Mouse (Mus musculus) CH12.LX (cell line): ENCODE data around the gene Acaa1a. TPM values are rescaled to one million over a fixed set of nuclear protein-coding genes. Genes with fewer than 3 reads are reported as not detected.

Experiments
- DNase-seq: peaks from one replicate; pipeline ENCODE4 v3.0.0-alpha.2; 2013; ENCODE audit errors: extremely low read depth
- H3K27ac ChIP-seq: 2 replicates; pipeline ENCODE4 v1.5.1; 2012; ENCODE audit warnings: low read depth, mild to moderate bottlenecking, control low read depth, moderate library complexity; ENCODE audit not compliant: insufficient read depth
- H3K27me3 ChIP-seq: replicated peaks from 2 replicates; pipeline ENCODE3; 2012; ENCODE audit warnings: inconsistent platforms
- H3K36me3 ChIP-seq, 2 experiments: replicated peaks in 1 of 2; 2 replicates each; pipeline versions ENCODE3 to v1.6.1; 2012; ENCODE audit warnings: inconsistent platforms in 1 of 2, low read length in 1 of 2, mild to moderate bottlenecking in 1 of 2, mixed read lengths in 1 of 2, moderate library complexity in 1 of 2; ENCODE audit not compliant: control insufficient read depth in 1 of 2, insufficient read depth in 1 of 2
- H3K4me1 ChIP-seq, 2 experiments: 2 replicates each; pipeline ENCODE4 v1.6.1; 2012; ENCODE audit warnings: inconsistent platforms in 1 of 2, moderate library complexity in 1 of 2; ENCODE audit not compliant: insufficient read depth in 2 of 2, control insufficient read depth in 1 of 2
- H3K4me2 ChIP-seq: 2 replicates; pipeline ENCODE4 v1.6.1; 2012; ENCODE audit warnings: low read depth, mild to moderate bottlenecking, control low read depth; ENCODE audit not compliant: poor library complexity, insufficient read depth, severe bottlenecking
- H3K4me3 ChIP-seq, 3 experiments: fragments of 150-350 bp in 1 of 3; sonication (generic) in 1 of 3; replicated peaks in 1 of 3; 2 replicates each; pipeline versions ENCODE3 to v1.5.1; 2011 to 2012; ENCODE audit warnings: low read depth in 2 of 3, low read length in 2 of 3, mild to moderate bottlenecking in 2 of 3, moderate library complexity in 2 of 3, control low read depth in 1 of 3, improper control_type of control experiment in 1 of 3, inconsistent platforms in 1 of 3, mixed read lengths in 1 of 3; ENCODE audit not compliant: poor library complexity in 1 of 3
- H3K79me2 ChIP-seq: replicated peaks from 2 replicates; pipeline ENCODE4 v1.6.1; 2012; ENCODE audit warnings: mild to moderate bottlenecking, moderate library complexity; ENCODE audit not compliant: control insufficient read depth, poor library complexity, insufficient read depth, severe bottlenecking; ENCODE audit errors: extremely low read depth
- H3K9ac ChIP-seq: 2 replicates; pipeline ENCODE4 v1.6.1; 2012; ENCODE audit warnings: low read depth, mild to moderate bottlenecking, control low read depth, moderate library complexity; ENCODE audit not compliant: insufficient read depth
- H3K9me3 ChIP-seq: replicated peaks from 2 replicates; pipeline ENCODE3; 2012; ENCODE audit warnings: low read length, inconsistent platforms, mixed read lengths
- CTCF ChIP-seq, 2 experiments: IDR thresholded peaks in 1 of 2; conservative IDR thresholded peaks in 1 of 2; 2 replicates each; pipeline ENCODE4 v1.5.1; 2011 to 2012; ENCODE audit warnings: low read depth in 2 of 2, low read length in 2 of 2, improper control_type of control experiment in 1 of 2, inconsistent platforms in 1 of 2, mild to moderate bottlenecking in 1 of 2, moderate library complexity in 1 of 2
- E2F4 ChIP-seq: IDR thresholded peaks from 2 replicates; pipeline ENCODE4 v1.6.1; 2011; ENCODE audit warnings: low read depth, low read length, improper control_type of control experiment; ENCODE audit not compliant: insufficient replicate concordance
- EP300 ChIP-seq: IDR thresholded peaks from 2 replicates; pipeline ENCODE4 v1.6.1; 2011; ENCODE audit warnings: low read length, improper control_type of control experiment
- HCFC1 ChIP-seq: IDR thresholded peaks from 2 replicates; pipeline ENCODE4 v1.6.1; 2012; ENCODE audit warnings: low read depth, mild to moderate bottlenecking, inconsistent platforms, low read length, improper control_type of control experiment
- IRF4 ChIP-seq: IDR thresholded peaks from 2 replicates; pipeline ENCODE4 v1.6.1; 2014; ENCODE audit warnings: low read depth, mild to moderate bottlenecking, inconsistent platforms, low read length, improper control_type of control experiment
- JUN ChIP-seq: IDR thresholded peaks from 2 replicates; pipeline ENCODE4 v1.6.1; 2011; ENCODE audit warnings: low read depth, mild to moderate bottlenecking, low read length, improper control_type of control experiment, moderate library complexity; ENCODE audit not compliant: insufficient read depth
- JUND ChIP-seq: conservative IDR thresholded peaks from 2 replicates; pipeline ENCODE4 v1.6.1; 2011; ENCODE audit warnings: low read depth, low read length, improper control_type of control experiment
- MAFK ChIP-seq: IDR thresholded peaks from 2 replicates; pipeline ENCODE4 v1.6.1; 2011; ENCODE audit warnings: low read length, improper control_type of control experiment; ENCODE audit not compliant: insufficient replicate concordance
- MAX ChIP-seq: IDR thresholded peaks from 2 replicates; pipeline ENCODE4 v1.6.1; 2011; ENCODE audit warnings: low read length, improper control_type of control experiment
- MAZ ChIP-seq: IDR thresholded peaks from 2 replicates; pipeline ENCODE4 v1.6.1; 2012; ENCODE audit warnings: low read depth, mild to moderate bottlenecking, inconsistent platforms, low read length, improper control_type of control experiment, moderate library complexity
- MYC ChIP-seq: IDR thresholded peaks from 2 replicates; pipeline ENCODE4 v1.6.1; 2011; ENCODE audit warnings: low read depth, mild to moderate bottlenecking, improper control_type of control experiment, low read length
- NELFE ChIP-seq: IDR thresholded peaks from 2 replicates; pipeline ENCODE4 v1.6.1; 2011; ENCODE audit warnings: low read depth, low read length, improper control_type of control experiment
- NRF1 ChIP-seq: IDR thresholded peaks from 2 replicates; pipeline ENCODE4 v1.6.1; 2014; ENCODE audit warnings: low read depth, mild to moderate bottlenecking, inconsistent platforms, low read length, improper control_type of control experiment, moderate library complexity
- PAX5 ChIP-seq: IDR thresholded peaks from 2 replicates; pipeline ENCODE4 v1.6.1; 2012; ENCODE audit warnings: low read length, inconsistent platforms, mixed read lengths
- POLR2A ChIP-seq: IDR thresholded peaks from 2 replicates; pipeline ENCODE4 v1.6.1; 2011; ENCODE audit warnings: low read depth, mild to moderate bottlenecking, improper control_type of control experiment, low read length
- RCOR1 ChIP-seq: conservative IDR thresholded peaks from 2 replicates; pipeline ENCODE4 v1.6.1; 2012; ENCODE audit warnings: low read depth, mild to moderate bottlenecking, inconsistent platforms, low read length, improper control_type of control experiment
- SIN3A ChIP-seq: IDR thresholded peaks from 2 replicates; pipeline ENCODE4 v1.6.1; 2012; ENCODE audit warnings: low read length, improper control_type of control experiment, inconsistent platforms
- SMC3 ChIP-seq: IDR thresholded peaks from 2 replicates; pipeline ENCODE4 v1.6.1; 2011; ENCODE audit warnings: low read depth, low read length, improper control_type of control experiment
- USF1 ChIP-seq: IDR thresholded peaks from 2 replicates; pipeline ENCODE4 v1.6.1; 2014; ENCODE audit warnings: low read depth, mild to moderate bottlenecking, inconsistent platforms, low read length, improper control_type of control experiment
- USF2 ChIP-seq: conservative IDR thresholded peaks from 2 replicates; pipeline ENCODE4 v1.6.1; 2011; ENCODE audit warnings: low read depth, low read length, improper control_type of control experiment
- ZC3H11A ChIP-seq: IDR thresholded peaks from 2 replicates; pipeline ENCODE4 v1.6.1; 2012; ENCODE audit warnings: low read depth, mild to moderate bottlenecking, inconsistent platforms, low read length, improper control_type of control experiment
- dilution Hi-C: fragments of 300-500 bp; cut with MboI; formaldehyde crosslinking; loops from 2 replicates; pipeline ENCODE4 v1.14.3; 2020; ENCODE audit warnings: low sequenced_read_pairs; ENCODE audit not compliant: extremely low pct_unique_long_range_greater_than_20kb, extremely low pct_ligation_motif_present
- in situ Hi-C: fragments of 300-500 bp; cut with MboI; formaldehyde crosslinking; loops from 3 replicates; pipeline ENCODE4 v1.14.3; 2019; ENCODE audit warnings: low sequenced_read_pairs, low pct_ligation_motif_present, low pct_unique_long_range_greater_than_20kb, mixed read lengths
- polyA plus RNA-seq: library from polyadenylated mRNA; unstranded; fragments of >175 nt; gene quantifications from 2 replicates; pipeline ENCODE4 v1.2.1, GENCODE M21; 2012; ENCODE audit warnings: low read depth; ENCODE audit not compliant: insufficient read length
- total RNA-seq, 2 experiments: library from RNA; depleted of rRNA; stranded (reverse); fragments of 300-350 nt in 1 of 2; fragments of >200 nt in 1 of 2; gene quantifications; 2 replicates each; pipeline ENCODE4 v1.2.3; 2012 to 2014

Gene Acaa1a
- total and polyA plus RNA-seq, 3 experiments: 22.4 to 57.8 (median 24.4) TPM

DNA sequence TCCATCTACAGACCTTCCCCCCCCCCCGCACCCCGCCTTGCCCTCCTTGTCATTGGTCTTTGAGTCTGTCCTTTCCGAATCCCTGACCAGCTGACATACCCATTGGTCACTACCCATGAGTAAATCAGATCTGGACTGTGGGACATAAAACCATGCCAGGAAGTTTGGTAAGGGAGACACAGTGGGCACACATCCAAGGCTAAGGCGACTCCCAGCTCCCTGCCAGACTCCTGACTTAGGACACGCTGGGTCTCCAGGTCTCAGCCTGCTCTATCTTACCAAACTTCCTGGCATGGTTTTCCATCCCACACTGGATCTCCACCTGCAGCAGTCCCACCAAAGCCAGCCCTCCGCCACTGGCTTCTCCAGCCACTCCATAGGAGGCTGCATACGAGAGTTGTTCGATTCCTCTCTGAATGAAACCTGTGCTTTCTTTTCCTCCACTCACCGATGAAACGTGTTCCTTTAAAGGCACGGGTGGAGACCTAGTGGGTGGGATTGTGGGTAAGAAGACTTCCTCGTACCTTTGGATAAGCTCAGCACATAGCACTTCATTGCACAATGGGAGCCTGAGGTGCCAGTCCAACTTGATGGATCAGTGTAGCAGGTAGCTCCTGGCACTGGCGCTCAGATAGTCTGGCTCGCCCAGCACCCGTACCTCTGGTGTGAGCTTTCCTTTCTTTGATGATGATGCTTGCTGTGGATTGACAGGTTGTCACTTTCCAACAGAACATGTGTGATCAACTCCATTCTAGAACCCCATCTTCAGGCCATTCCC, 9.1 kb upstream of the Acaa1a start:
- dilution Hi-C loops: no loop called here
- Histone ChIP-seq H3K9me3 (no peaks in the 10 kb centered on the region), H3K4me3 (no peak overlapping the region)
- in situ Hi-C loops: no loop called here
- no peak for TF ChIP-seq USF1
- no peak for TF ChIP-seq MAZ
- no peak for TF ChIP-seq JUND
- no peak for TF ChIP-seq MAX
- no peak for TF ChIP-seq E2F4
- TF ChIP-seq, all 38 proteins: peak for 0
- H3K27me3 ChIP-seq: no peaks in the 10 kb centered on the region
- peaks cover 0 to 20% of the 10 kb centered on the region in 2 experiments; a peak in 2 of 4 replicates for H3K4me1 ChIP-seq
- peaks cover 0 to 7% of the 10 kb centered on the region in 2 experiments for H3K36me3 ChIP-seq
- H3K4me2 ChIP-seq: no peak overlapping the region
- no peaks in the 10 kb centered on the region for H3K79me2 ChIP-seq
- no peak overlapping the region for H3K27ac ChIP-seq
- no peak overlapping the region for H3K9ac ChIP-seq
- DNase-seq: no peak

DNA sequence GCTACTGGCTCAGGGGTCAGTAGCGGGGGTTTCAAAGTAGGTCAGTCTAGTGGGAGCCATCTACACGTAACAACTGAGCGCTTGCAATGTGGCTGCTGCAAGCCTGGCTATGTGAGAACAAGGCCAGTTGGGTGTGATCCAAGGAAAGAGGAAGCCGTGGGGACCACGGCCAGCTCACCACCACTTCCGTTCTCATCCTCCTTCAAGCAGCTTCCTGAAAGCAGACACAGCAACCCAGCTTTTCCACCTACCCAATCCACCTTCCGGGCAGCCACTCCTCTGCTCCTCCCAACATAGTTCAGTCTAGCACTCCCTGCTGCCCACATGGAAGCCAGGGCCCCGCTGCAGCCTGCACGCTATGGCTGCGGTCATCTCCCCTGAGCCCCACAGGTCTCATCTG, 5.2 kb upstream of the Acaa1a start:
- H3K4me1 ChIP-seq: peaks cover 2 to 41% of the 10 kb centered on the region in 2 experiments; a peak in 3 of 4 replicates
- H3K27ac ChIP-seq: no peak overlapping the region
- no peaks in the 10 kb centered on the region for H3K27me3 ChIP-seq
- DNase-seq: no peak
- peaks cover 18 to 37% of the 10 kb centered on the region in 2 experiments for H3K36me3 ChIP-seq
- no peak for TF ChIP-seq USF2
- dilution Hi-C loops: no loop called here
- H3K9me3 ChIP-seq: no peaks in the 10 kb centered on the region
- in situ Hi-C loops: no loop called here
- H3K4me2 ChIP-seq: no peak overlapping the region
- H3K79me2 ChIP-seq: no peaks in the 10 kb centered on the region; the same call in 1 of the 2 replicates
- H3K4me3 ChIP-seq: no peak overlapping the region
- no peak overlapping the region for H3K9ac ChIP-seq

DNA sequence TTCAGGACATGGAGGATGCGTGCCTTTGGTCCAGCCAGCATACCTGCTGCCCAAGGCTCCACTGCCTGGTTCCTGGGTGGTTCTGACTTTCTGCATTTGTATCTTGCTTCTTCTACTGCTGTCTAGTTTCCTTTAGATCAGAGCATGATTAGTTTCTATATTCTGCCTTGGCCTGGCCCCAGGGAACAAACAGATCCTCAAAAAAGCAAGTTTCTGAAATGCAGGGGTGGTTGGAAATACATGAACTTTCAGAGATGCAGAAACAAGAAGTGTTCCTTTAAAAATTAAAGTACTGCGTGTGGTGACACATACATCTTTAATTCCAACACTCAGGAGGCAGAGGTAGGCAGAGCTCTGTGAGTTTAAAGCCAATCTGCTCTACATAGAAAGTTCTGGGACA, 4.6 kb upstream of the Acaa1a start:
- dilution Hi-C loops: no loop called here
- Histone ChIP-seq H3K79me2 (no peaks in the 10 kb centered on the region; the same call in 1 of the 2 replicates), H3K9ac (no peak overlapping the region), H3K27ac (no peak overlapping the region), H3K4me1 (peaks cover 2 to 41% of the 10 kb centered on the region in 2 experiments; a peak in 3 of 4 replicates), H3K27me3 (no peaks in the 10 kb centered on the region), H3K4me2 (no peak overlapping the region), H3K4me3 (no peak overlapping the region), H3K9me3 (no peaks in the 10 kb centered on the region), H3K36me3 (peaks cover 18 to 37% of the 10 kb centered on the region in 2 experiments)
- in situ Hi-C loops: no loop called here
- no peak for DNase-seq
- TF ChIP-seq CTCF (conservative IDR thresholded peaks at IDR 0.05 in 1 of 2, IDR thresholded peaks at IDR 0.05 in 1 of 2; ENCODE audit: low read depth in 2 of 2, low read length in 2 of 2): no peak
- TF ChIP-seq NRF1: no peak
- TF ChIP-seq EP300: no peak
- TF ChIP-seq JUN: no peak
- TF ChIP-seq JUND: no peak
- no peak for TF ChIP-seq SIN3A
- no peak for TF ChIP-seq RCOR1
- no peak for TF ChIP-seq SMC3
- no peak for TF ChIP-seq MAZ
- TF ChIP-seq NELFE: no peak
- no peak for TF ChIP-seq HCFC1
- TF ChIP-seq ZC3H11A: no peak
- no peak for TF ChIP-seq IRF4
- TF ChIP-seq PAX5: no peak
- no peak for TF ChIP-seq MYC
- TF ChIP-seq POLR2A: no peak
- TF ChIP-seq MAFK: no peak
